Mouse (Mus musculus) G1E (cell line): ENCODE measurements at regions not wholly inside any gene's neighbourhood (a gene's known extent, or its start where the extent isn't known, plus 50 kb on each side); places are given as distances from the start of the nearest gene placed in this dataset.

Experiments
- CTCF ChIP-seq: IDR thresholded peaks from 2 replicates; pipeline ENCODE4 v1.5.1; 2012; ENCODE audit warnings: low read depth, low read length, inconsistent platforms, mixed read lengths
- GATA1 ChIP-seq: IDR thresholded peaks from 2 replicates; pipeline ENCODE4 v1.6.1; 2012; ENCODE audit warnings: borderline replicate concordance, low read length, inconsistent platforms, mixed read lengths
- POLR2AphosphoS5 ChIP-seq: IDR thresholded peaks from 2 replicates; pipeline ENCODE4 v1.6.1; 2012; ENCODE audit warnings: low read depth, low read length, inconsistent platforms; ENCODE audit not compliant: insufficient replicate concordance
- TAL1 ChIP-seq: conservative IDR thresholded peaks from 2 replicates; pipeline ENCODE4 v1.6.1; 2012; ENCODE audit warnings: low read depth, low read length, inconsistent platforms, mixed read lengths

GRCm38 (mm10) chr4:61962315-61962714 is 91.6 kb downstream of the Mup20 start:
- TF ChIP-seq POLR2AphosphoS5, result no peak
- TF ChIP-seq CTCF, result no peak
- no peak for TF ChIP-seq TAL1
- TF ChIP-seq GATA1, result no peak
